In genomic region chr12:89106881-89107584, GRCm38 (mm10) we compare ENCODE assay signal across 10 mouse cellular contexts.
DNase-seq lines count a peak whose midpoint lies in the region; ATAC-seq and TF ChIP-seq lines count a peak whose summit lies in the region.
"Had no signal": no experiment of that assay in that cellular context is flagged by ENCODE, and none has a peak within 500 bp of the region (broad histone marks: within the 10 kb centered on the region; RNA-seq: fewer than 3 reads in every experiment).

No protein-coding gene starts in this region.

- H3K4me2 ChIP-seq in midbrain, embryonic 12.5 days (replicated peaks) = no peak overlapping the region
- no peak overlapping the region for H3K4me2 ChIP-seq in lung, embryonic 14.5 days
- H3K4me2 ChIP-seq in intestine, embryonic 16.5 days (ENCODE audit: low read depth, low read length) = no peak overlapping the region

- WGBS in midbrain, embryonic 12.5 days = 75% methylated on average over 6 of the region's 6 CpGs
- WGBS in midbrain, embryonic 10.5 days = 79% methylated on average over 6 of the region's 6 CpGs
- 44% methylated on average over 6 of the region's 6 CpGs for WGBS in lung, embryonic 14.5 days
- 47% methylated on average over 6 of the region's 6 CpGs for WGBS in intestine, embryonic 16.5 days

- H3K9ac ChIP-seq in midbrain, embryonic 12.5 days (replicated peaks) = no peak overlapping the region
- no peak overlapping the region for H3K9ac ChIP-seq in lung, embryonic 14.5 days
- no peak overlapping the region for H3K9ac ChIP-seq in intestine, embryonic 16.5 days (ENCODE audit: low read depth, low read length)
- H3K9ac ChIP-seq: embryonic facial prominence, embryonic 15.5 days had no signal

- H3K36me3 ChIP-seq in midbrain, embryonic 12.5 days = no peaks in the 10 kb centered on the region
- no peaks in the 10 kb centered on the region for H3K36me3 ChIP-seq in midbrain, embryonic 10.5 days
- H3K36me3 ChIP-seq in lung, embryonic 14.5 days (ENCODE audit: insufficient read depth) = no peaks in the 10 kb centered on the region
- H3K36me3 ChIP-seq in intestine, embryonic 16.5 days (ENCODE audit: control insufficient read depth, insufficient read depth, low read length) = no peaks in the 10 kb centered on the region
- H3K36me3 ChIP-seq: embryonic facial prominence, embryonic 15.5 days had no signal

- no peak overlapping the region for H3K4me3 ChIP-seq in midbrain, embryonic 12.5 days
- H3K4me3 ChIP-seq in midbrain, embryonic 10.5 days = no peak overlapping the region
- no peak overlapping the region for H3K4me3 ChIP-seq in lung, embryonic 14.5 days (ENCODE audit: low read depth, low read length)
- no peak overlapping the region for H3K4me3 ChIP-seq in intestine, embryonic 16.5 days (ENCODE audit: low read length)
- H3K4me3 ChIP-seq: embryonic facial prominence, embryonic 15.5 days; myocyte had no signal

- H3K27ac ChIP-seq in midbrain, embryonic 12.5 days (replicated peaks) = no peak overlapping the region
- no peak overlapping the region for H3K27ac ChIP-seq in midbrain, embryonic 10.5 days (replicated peaks)
- no peak overlapping the region for H3K27ac ChIP-seq in lung, embryonic 14.5 days (ENCODE audit: low read depth)
- no peak overlapping the region for H3K27ac ChIP-seq in intestine, embryonic 16.5 days (ENCODE audit: low read length)
- H3K27ac ChIP-seq: embryonic facial prominence, embryonic 15.5 days had no signal

- ATAC-seq in midbrain, embryonic 12.5 days (ENCODE audit: low FRiP score, low read depth) = peak; percentile 35; the same call in 1 of the 2 replicates
- ATAC-seq in lung, embryonic 14.5 days (ENCODE audit: insufficient read depth) = peak; percentile 35; the same call in 1 of the 2 replicates
- ATAC-seq in intestine, embryonic 16.5 days = no peak

- DNase-seq in adrenal gland, adult 2 months = peak; percentile 6
- DNase-seq in adrenal gland, adult 18-20 months (ENCODE audit: low spot score in 2 of 2) = no peak
- no peak for DNase-seq in midbrain, embryonic 10.5 days (ENCODE audit: low spot score)
- peak; percentile 10 for DNase-seq in lung, embryonic 14.5 days
- no peak for DNase-seq in right cerebral cortex, postnatal 4 days
- DNase-seq in ovary, adult 18-20 months (ENCODE audit: low spot score) = no peak

- peaks cover 17% of the 10 kb centered on the region; the same call in 1 of the 2 replicates for H3K4me1 ChIP-seq in midbrain, embryonic 12.5 days
- H3K4me1 ChIP-seq in midbrain, embryonic 10.5 days = peaks cover 11% of the 10 kb centered on the region
- no peaks in the 10 kb centered on the region for H3K4me1 ChIP-seq in lung, embryonic 14.5 days (ENCODE audit: insufficient read depth)
- H3K4me1 ChIP-seq in intestine, embryonic 16.5 days (ENCODE audit: control insufficient read depth, insufficient read depth, low read length) = no peaks in the 10 kb centered on the region
- H3K4me1 ChIP-seq: embryonic facial prominence, embryonic 15.5 days had no signal

- no peak for TF ChIP-seq CTCF in lung, embryonic 14.5 days (IDR thresholded peaks at IDR 0.05; ENCODE audit: low read depth)

- no peaks in the 10 kb centered on the region for H3K9me3 ChIP-seq in midbrain, embryonic 12.5 days
- H3K9me3 ChIP-seq in midbrain, embryonic 10.5 days (replicated peaks) = no peaks in the 10 kb centered on the region
- H3K9me3 ChIP-seq in lung, embryonic 14.5 days (ENCODE audit: low read depth, low read length) = no peaks in the 10 kb centered on the region
- no peaks in the 10 kb centered on the region for H3K9me3 ChIP-seq in intestine, embryonic 16.5 days (ENCODE audit: control insufficient read depth, low read length)
- H3K9me3 ChIP-seq: embryonic facial prominence, embryonic 15.5 days had no signal

- H3K27me3 ChIP-seq in midbrain, embryonic 12.5 days = no peaks in the 10 kb centered on the region
- H3K27me3 ChIP-seq in midbrain, embryonic 10.5 days (ENCODE audit: low read depth, poor library complexity, severe bottlenecking) = no peaks in the 10 kb centered on the region
- no peaks in the 10 kb centered on the region for H3K27me3 ChIP-seq in lung, embryonic 14.5 days (ENCODE audit: insufficient read depth, low read length)
- no peaks in the 10 kb centered on the region for H3K27me3 ChIP-seq in intestine, embryonic 16.5 days (replicated peaks; ENCODE audit: control insufficient read depth, insufficient read depth, low read length)
- H3K27me3 ChIP-seq: embryonic facial prominence, embryonic 15.5 days had no signal

Comparison
In these comparisons a context has a peak if more than half of its experiments do, and no peak if none do; other contexts are left out.
1. DNase-seq: peak in adrenal gland, adult 2 months (single experiment) and lung, embryonic 14.5 days (single experiment); none in adrenal gland, adult 18-20 months (0 of 2), midbrain, embryonic 10.5 days (single experiment), right cerebral cortex, postnatal 4 days (single experiment) and ovary, adult 18-20 months (single experiment).